Mouse (Mus musculus) cortical plate, adult 2 months (tissue): ENCODE data around the gene Ptpn21.

Experiments used
- CTCF ChIP-seq: fragments of 200-500 bp; IDR thresholded peaks from 2 replicates; pipeline ENCODE4 v1.5.1; 2011; ENCODE audit warnings: mild to moderate bottlenecking, control low read depth, low read length; ENCODE audit not compliant: insufficient read depth; ENCODE audit errors: extremely low read depth
- POLR2A ChIP-seq: fragments of 200-500 bp; IDR thresholded peaks from 2 replicates; pipeline ENCODE4 v1.6.1; 2011; ENCODE audit warnings: mild to moderate bottlenecking, low read length, control low read depth; ENCODE audit not compliant: insufficient read depth; ENCODE audit errors: extremely low read depth

DNA sequence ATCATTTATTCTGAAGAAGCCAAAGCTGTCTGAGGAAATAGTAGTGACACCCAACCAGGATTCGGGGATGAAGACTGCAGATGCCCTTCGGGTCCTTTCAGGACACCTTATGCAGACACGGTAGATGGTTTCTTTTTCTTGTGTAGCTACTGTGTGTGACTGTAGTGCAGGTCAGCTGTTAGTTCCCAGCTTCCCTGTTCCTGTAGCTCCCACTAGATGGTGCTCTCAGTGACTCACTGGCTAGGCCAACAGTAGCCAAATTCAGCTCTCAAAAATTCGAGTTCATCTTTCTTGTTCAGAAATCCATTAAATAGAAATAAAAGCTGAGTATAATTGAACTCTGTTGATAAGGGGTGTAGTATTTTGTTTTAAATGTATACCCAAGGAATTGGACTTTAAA is 41.9 kb upstream of the Ptpn21 start:
- TF ChIP-seq CTCF (peak; percentile 65), POLR2A (no peak)
